Mouse (Mus musculus) C2C12 (cell line): ENCODE data around the gene Foxp1.

Experiments used
- CTCF ChIP-seq: IDR thresholded peaks from one replicate; pipeline ENCODE4 v1.5.1; 2011; ENCODE audit not compliant: control insufficient read depth, insufficient read depth, insufficient read length
- USF1 ChIP-seq: IDR thresholded peaks from one replicate; pipeline ENCODE4 v1.6.1; 2011; ENCODE audit warnings: low read depth, mild to moderate bottlenecking, control low read depth, moderate library complexity

DNA sequence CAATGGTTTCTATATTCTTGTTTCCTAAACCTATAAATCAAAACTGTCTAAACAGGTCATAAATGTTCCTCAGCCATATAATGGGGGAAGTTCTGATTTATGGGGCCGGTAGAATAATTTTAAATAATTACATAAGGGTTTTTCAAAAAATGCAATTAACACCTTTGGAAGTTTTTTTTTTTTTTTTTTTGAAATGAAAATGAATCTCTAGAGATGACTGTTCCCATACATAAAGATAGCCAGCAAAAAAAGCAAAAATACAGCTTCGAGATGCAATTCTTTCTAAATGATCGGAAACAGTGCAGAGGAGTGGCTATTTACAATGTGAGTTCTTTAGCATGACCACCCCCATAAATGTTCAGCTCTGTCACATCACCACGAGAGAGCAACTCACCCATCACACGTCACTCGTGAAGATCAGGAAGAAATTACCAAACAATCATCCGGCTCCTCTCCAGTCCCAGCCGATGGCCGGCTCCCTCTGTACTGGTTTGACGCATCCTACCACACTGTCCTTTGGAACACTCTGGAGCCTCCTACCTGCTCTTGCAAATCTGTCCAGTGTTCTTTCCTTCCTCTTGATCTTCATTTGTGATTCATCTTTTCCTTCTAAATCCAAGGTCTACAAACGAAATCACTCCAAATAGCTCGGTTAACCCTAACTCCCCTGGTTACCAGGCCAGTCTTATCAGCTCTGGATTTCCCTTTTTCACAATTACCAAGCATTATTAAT lies 478.4 kb downstream of the Foxp1 start:
- TF ChIP-seq USF1 (no peak), CTCF (no peak)
